Mouse (Mus musculus) intestine, postnatal 0 days (tissue): ENCODE measurements at regions not wholly inside any gene's neighbourhood (a gene's known extent, or its start where the extent isn't known, plus 50 kb on each side); places are given as distances from the start of the nearest gene placed in this dataset.

Source experiments
- ATAC-seq: fragments of 200-750 bp; cut with Nextera tagmentation; 2 replicates; pipeline ENCODE4 v1.8.0; 2017; ENCODE audit warnings: mild to moderate bottlenecking, moderate TSS enrichment, moderate library complexity
- H3K27ac ChIP-seq: fragments of 300-500 bp; sonication (generic); 2 replicates; pipeline ENCODE4 v1.5.1; 2014; ENCODE audit warnings: mild to moderate bottlenecking, low read depth, low read length, moderate library complexity
- H3K27me3 ChIP-seq: fragments of 300-500 bp; sonication (generic); replicated peaks from 2 replicates; pipeline ENCODE4 v1.6.1; 2014; ENCODE audit warnings: low read length, mixed read lengths; ENCODE audit not compliant: control insufficient read depth, insufficient read depth
- H3K36me3 ChIP-seq: fragments of 300-500 bp; sonication (generic); 2 replicates; pipeline ENCODE4 v1.6.1; 2014; ENCODE audit warnings: mild to moderate bottlenecking, moderate library complexity; ENCODE audit not compliant: control insufficient read depth, insufficient read depth
- H3K4me1 ChIP-seq: fragments of 300-500 bp; sonication (generic); replicated peaks from 2 replicates; pipeline ENCODE4 v1.6.1; 2014; ENCODE audit warnings: antibody characterized with exemption, low read length, mixed read lengths; ENCODE audit not compliant: control insufficient read depth, insufficient read depth
- H3K4me2 ChIP-seq: fragments of 300-500 bp; sonication (generic); replicated peaks from 2 replicates; pipeline ENCODE4 v1.6.1; 2014; ENCODE audit warnings: low read depth, mild to moderate bottlenecking, moderate library complexity
- H3K4me3 ChIP-seq: fragments of 300-500 bp; sonication (generic); 2 replicates; pipeline ENCODE4 v1.5.1; 2014; ENCODE audit warnings: low read depth, low read length
- H3K9ac ChIP-seq: fragments of 300-500 bp; sonication (generic); 2 replicates; pipeline ENCODE4 v1.6.1; 2014; ENCODE audit warnings: mild to moderate bottlenecking, low read depth, low read length
- H3K9me3 ChIP-seq: fragments of 300-500 bp; sonication (generic); 2 replicates; pipeline ENCODE4 v1.6.1; 2016; ENCODE audit warnings: mixed run types; ENCODE audit not compliant: control insufficient read depth
- CTCF ChIP-seq: sonication (generic); IDR thresholded peaks from 2 replicates; pipeline ENCODE4 v1.5.1; 2016; ENCODE audit warnings: low read depth, mild to moderate bottlenecking, control low read depth, antibody characterized with exemption, moderate library complexity
- WGBS: fragments of 180-500 bp; shearing (Covaris S2); extraction: QIAGEN DNeasy Blood & Tissue Kit; methylation state at CpG from one replicate; pipeline ENCODE4 v1.1.7; 2014; 5-methylcytosine and 5-hydroxymethylcytosine counted together

DNA sequence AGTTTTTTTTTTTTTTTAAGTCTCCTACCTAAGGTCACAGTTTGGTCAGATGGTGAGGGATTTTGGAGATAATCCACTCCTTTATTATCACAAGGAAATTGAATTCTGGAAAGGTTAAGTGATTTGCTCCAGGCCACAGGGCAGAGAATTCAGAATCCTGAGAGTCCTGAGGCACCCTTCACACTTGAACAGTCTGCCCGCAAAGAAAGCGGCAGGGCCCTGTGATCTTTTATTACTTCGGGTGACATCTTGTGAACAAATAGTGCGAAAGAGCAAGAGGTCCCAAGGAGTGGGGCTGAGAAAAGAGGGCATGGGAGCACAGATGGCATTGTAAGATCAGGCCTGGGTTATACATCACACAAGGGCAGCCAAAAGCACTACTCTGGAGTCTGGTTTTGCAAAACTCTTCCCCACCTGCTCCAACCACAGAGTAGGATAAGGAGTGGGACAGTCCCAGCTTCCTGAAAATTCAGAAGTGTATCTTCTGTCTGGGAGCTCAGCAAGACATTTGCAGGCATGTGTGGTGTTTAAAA, 150.5 kb upstream of the Wdr11 start:
- Histone ChIP-seq H3K4me1 (no peaks in the 10 kb centered on the region), H3K9me3 (no peaks in the 10 kb centered on the region), H3K4me2 (no peak overlapping the region), H3K9ac (no peak overlapping the region), H3K27ac (no peak overlapping the region), H3K27me3 (no peaks in the 10 kb centered on the region), H3K36me3 (no peaks in the 10 kb centered on the region), H3K4me3 (no peak overlapping the region)
- ATAC-seq, result no peak
- no peak for TF ChIP-seq CTCF
- WGBS, result 68% methylated on average over 4 of the region's 4 CpGs

GRCm38 (mm10) chr7:129469496-129469895, 122.2 kb upstream of the Wdr11 start:
- TF ChIP-seq CTCF, result no peak
- no peak for ATAC-seq
- H3K36me3 ChIP-seq, result no peaks in the 10 kb centered on the region
- no peaks in the 10 kb centered on the region for H3K27me3 ChIP-seq
- H3K4me2 ChIP-seq, result no peak overlapping the region
- H3K9ac ChIP-seq, result no peak overlapping the region
- no peaks in the 10 kb centered on the region for H3K9me3 ChIP-seq
- H3K4me1 ChIP-seq, result no peaks in the 10 kb centered on the region
- WGBS, result 1% methylated on average over 3 of the region's 3 CpGs
- H3K4me3 ChIP-seq, result no peak overlapping the region
- no peak overlapping the region for H3K27ac ChIP-seq

DNA sequence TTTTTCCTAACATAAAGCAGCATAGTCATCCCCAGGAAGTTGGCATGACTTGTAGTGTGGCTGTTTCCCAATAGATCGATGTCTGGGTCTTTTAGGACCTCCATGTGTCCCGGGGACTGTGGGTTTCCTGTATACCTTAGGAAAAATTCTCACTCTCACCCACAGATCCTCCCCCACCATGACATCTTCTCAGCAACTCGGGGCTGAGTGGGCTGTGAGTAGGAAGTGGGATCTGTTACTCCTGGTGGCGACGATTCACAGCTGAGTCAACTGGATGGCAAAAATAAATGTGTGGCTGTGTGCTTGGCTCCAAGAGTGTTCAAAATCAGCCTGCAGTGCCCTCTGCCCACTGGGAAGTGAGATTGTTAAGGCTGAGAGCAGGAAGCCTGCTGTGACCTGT, 107.9 kb upstream of the Wdr11 start:
- Histone ChIP-seq H3K9ac (no peak overlapping the region), H3K4me3 (no peak overlapping the region), H3K27ac (no peak overlapping the region), H3K9me3 (no peaks in the 10 kb centered on the region), H3K36me3 (no peaks in the 10 kb centered on the region), H3K4me2 (no peak overlapping the region), H3K4me1 (no peaks in the 10 kb centered on the region), H3K27me3 (no peaks in the 10 kb centered on the region)
- WGBS, result 76% methylated on average over 5 of the region's 5 CpGs
- no peak for ATAC-seq
- TF ChIP-seq CTCF, result no peak

DNA sequence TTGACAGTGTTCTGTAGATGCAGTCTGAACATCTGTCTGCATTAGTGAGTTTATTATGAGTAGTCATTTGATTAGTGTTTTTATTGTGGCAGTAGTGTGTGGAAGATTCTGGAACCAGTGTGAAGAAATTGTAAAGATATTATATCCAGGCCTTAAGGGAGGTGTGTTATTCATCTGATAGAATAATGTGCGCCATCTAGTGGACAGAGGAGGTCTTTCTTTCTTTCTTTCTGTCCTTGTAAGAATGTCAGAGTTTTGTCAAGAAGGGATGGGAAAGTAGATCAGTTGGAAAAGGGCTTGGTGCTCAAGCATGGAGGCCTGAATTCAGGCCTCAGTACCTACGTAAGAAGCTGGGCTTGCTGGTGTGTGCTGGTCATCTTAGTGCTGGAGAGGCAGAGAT, 84.8 kb upstream of the Wdr11 start:
- H3K4me3 ChIP-seq, result no peak overlapping the region
- 30% methylated on average over 2 of the region's 2 CpGs for WGBS
- no peak overlapping the region for H3K27ac ChIP-seq
- H3K4me1 ChIP-seq, result no peaks in the 10 kb centered on the region
- TF ChIP-seq CTCF, result peak; percentile 77
- no peaks in the 10 kb centered on the region for H3K36me3 ChIP-seq
- no peaks in the 10 kb centered on the region for H3K27me3 ChIP-seq
- H3K4me2 ChIP-seq, result no peak overlapping the region
- no peaks in the 10 kb centered on the region for H3K9me3 ChIP-seq
- no peak for ATAC-seq
- H3K9ac ChIP-seq, result no peak overlapping the region

GRCm38 (mm10) chr7:129509631-129510132, 82.0 kb upstream of the Wdr11 start:
- H3K4me3 ChIP-seq, result no peak overlapping the region
- H3K9ac ChIP-seq, result no peak overlapping the region
- TF ChIP-seq CTCF, result no peak
- no peak for ATAC-seq
- no peaks in the 10 kb centered on the region for H3K36me3 ChIP-seq
- H3K4me2 ChIP-seq, result no peak overlapping the region
- H3K27ac ChIP-seq, result no peak overlapping the region
- 48% methylated on average over 10 of the region's 10 CpGs for WGBS
- no peaks in the 10 kb centered on the region for H3K9me3 ChIP-seq
- no peaks in the 10 kb centered on the region for H3K4me1 ChIP-seq
- no peaks in the 10 kb centered on the region for H3K27me3 ChIP-seq

DNA sequence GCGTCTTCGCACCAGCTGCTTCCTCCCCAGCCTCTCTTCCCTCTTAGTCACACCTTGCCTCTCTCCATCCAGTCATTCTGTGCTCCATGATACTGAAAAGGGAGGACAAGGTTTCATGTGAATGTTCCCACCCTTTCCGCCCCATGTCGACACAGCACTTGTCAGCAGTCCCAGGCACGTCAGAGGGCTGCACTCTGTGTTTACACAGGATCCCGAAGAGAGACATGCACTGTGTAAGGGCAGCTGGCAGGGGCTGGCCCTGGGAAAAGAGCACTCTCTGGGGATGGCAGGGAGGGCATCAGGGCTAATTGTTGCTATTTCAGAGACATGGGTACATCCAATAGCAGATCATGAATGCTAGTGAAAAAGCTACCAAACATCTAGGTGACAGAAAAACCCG, 77.0 kb upstream of the Wdr11 start:
- H3K4me1 ChIP-seq, result no peaks in the 10 kb centered on the region
- WGBS, result 35% methylated on average over 7 of the region's 7 CpGs
- no peak overlapping the region for H3K9ac ChIP-seq
- no peak overlapping the region for H3K4me3 ChIP-seq
- no peaks in the 10 kb centered on the region for H3K27me3 ChIP-seq
- ATAC-seq, result no peak
- H3K36me3 ChIP-seq, result no peaks in the 10 kb centered on the region
- H3K27ac ChIP-seq, result no peak overlapping the region
- no peak for TF ChIP-seq CTCF
- no peak overlapping the region for H3K4me2 ChIP-seq
- H3K9me3 ChIP-seq, result no peaks in the 10 kb centered on the region
